Mouse (Mus musculus): ENCODE results near the gene Acat2. TPM values are rescaled to one million over a fixed set of nuclear protein-coding genes. Genes with fewer than 3 reads are reported as not detected.
"Not testable (repeated sequence)": the region's sequence is repeated elsewhere in the genome, so short reads cannot be mapped to it uniquely, and the experiment has no call there.

Acat2 gene
- polyA plus RNA-seq, 1 experiment, result 29.7 TPM

GRCm38 (mm10) chr17:12963476-12963875, 2.9 kb upstream of the Acat2 start:
- no peak for TF ChIP-seq FLI1 (IDR thresholded peaks at IDR 0.05; ENCODE audit: low read length)
- TF ChIP-seq GATA1 (IDR thresholded peaks at IDR 0.05; ENCODE audit: borderline replicate concordance, low read length), result no peak
- Histone ChIP-seq H3K27me3 (replicated peaks) (no peaks in the 10 kb centered on the region), H3K36me3 (replicated peaks; ENCODE audit: low read length) (peaks cover 38% of the 10 kb centered on the region)

GRCm38 (mm10) chr17:12959377-12959776, 1.2 kb downstream of the Acat2 start:
- not testable (repeated sequence) for H3K9me3 ChIP-seq; H3K27me3 ChIP-seq (replicated peaks); H3K4me3 ChIP-seq (replicated peaks)
- H3K4me1 ChIP-seq, result peaks cover 52% of the 10 kb centered on the region
- peaks cover 26% of the 10 kb centered on the region for H3K36me3 ChIP-seq (replicated peaks; ENCODE audit: low read length)

More at GRCm38 (mm10) chr17:12963476-12963875, 2.9 kb upstream of the Acat2 start:
- Histone ChIP-seq H3K9me3 (no peaks in the 10 kb centered on the region), H3K4me3 (replicated peaks) (no peak overlapping the region), H3K4me1 (peaks cover 33% of the 10 kb centered on the region)

- peaks cover 45% of the 10 kb centered on the region for H3K36me3 ChIP-seq (replicated peaks; ENCODE audit: low read length)
- no peak overlapping the region for H3K4me3 ChIP-seq (replicated peaks)
- TF ChIP-seq GATA1 (IDR thresholded peaks at IDR 0.05; ENCODE audit: borderline replicate concordance, low read length) (no peak), FLI1 (IDR thresholded peaks at IDR 0.05; ENCODE audit: low read length) (no peak)
- H3K27me3 ChIP-seq (replicated peaks), result no peaks in the 10 kb centered on the region
- H3K4me1 ChIP-seq, result peaks cover 33% of the 10 kb centered on the region
- no peaks in the 10 kb centered on the region for H3K9me3 ChIP-seq
Measured at GRCm38 (mm10) chr17:12956664-12957063, 3.9 kb downstream of the Acat2 start.

GRCm38 (mm10) chr17:12949669-12950068, 10.9 kb downstream of the Acat2 start:
- Histone ChIP-seq H3K36me3 (replicated peaks; ENCODE audit: low read length) (peaks cover 75% of the 10 kb centered on the region), H3K27me3 (replicated peaks) (no peaks in the 10 kb centered on the region), H3K4me1 (0 out of 2 replicates have a peak, but pooled peaks cover 3% of the 10 kb centered on the region), H3K9me3 (no peaks in the 10 kb centered on the region), H3K4me3 (replicated peaks) (no peak overlapping the region)
- TF ChIP-seq FLI1 (IDR thresholded peaks at IDR 0.05; ENCODE audit: low read length) (no peak), GATA1 (IDR thresholded peaks at IDR 0.05; ENCODE audit: borderline replicate concordance, low read length) (no peak)

GRCm38 (mm10) chr17:12942459-12943162, 17.9 kb downstream of the Acat2 start:
- Histone ChIP-seq H3K9me3 (no peaks in the 10 kb centered on the region), H3K4me3 (replicated peaks) (no peak overlapping the region), H3K36me3 (replicated peaks; ENCODE audit: low read length) (peaks cover 49% of the 10 kb centered on the region), H3K4me1 (peaks cover 29% of the 10 kb centered on the region), H3K27me3 (replicated peaks) (no peaks in the 10 kb centered on the region)
- TF ChIP-seq GATA1 (IDR thresholded peaks at IDR 0.05; ENCODE audit: borderline replicate concordance, low read length), result no peak

- H3K9me3 ChIP-seq, result no peaks in the 10 kb centered on the region
- peaks cover 43% of the 10 kb centered on the region for H3K36me3 ChIP-seq (replicated peaks; ENCODE audit: low read length)
- no peak overlapping the region for H3K4me3 ChIP-seq (replicated peaks)
- no peak for TF ChIP-seq FLI1 (IDR thresholded peaks at IDR 0.05; ENCODE audit: low read length)
- TF ChIP-seq GATA1 (IDR thresholded peaks at IDR 0.05; ENCODE audit: borderline replicate concordance, low read length), result no peak
- H3K4me1 ChIP-seq, result peaks cover 32% of the 10 kb centered on the region
- no peaks in the 10 kb centered on the region for H3K27me3 ChIP-seq (replicated peaks)
Measured at GRCm38 (mm10) chr17:12941543-12942260, 18.8 kb downstream of the Acat2 start.

- Histone ChIP-seq H3K9me3 (no peaks in the 10 kb centered on the region), H3K36me3 (replicated peaks; ENCODE audit: low read length) (peaks cover 31% of the 10 kb centered on the region), H3K27me3 (replicated peaks) (no peaks in the 10 kb centered on the region), H3K4me1 (peaks cover 44% of the 10 kb centered on the region), H3K4me3 (replicated peaks) (peak within 1 kb of the TSS; percentile 90)
- TF ChIP-seq GATA1 (IDR thresholded peaks at IDR 0.05; ENCODE audit: borderline replicate concordance, low read length) (no peak), FLI1 (IDR thresholded peaks at IDR 0.05; ENCODE audit: low read length) (no peak)
Measured at GRCm38 (mm10) chr17:12940151-12940805, 20.3 kb downstream of the Acat2 start, which contains the start of gene Acat3. TSS of gene Acat3 (minus strand) at chr17:12940600.

- Histone ChIP-seq H3K4me3 (replicated peaks) (peak overlapping the region; percentile 90), H3K4me1 (peaks cover 47% of the 10 kb centered on the region), H3K36me3 (replicated peaks; ENCODE audit: low read length) (peaks cover 23% of the 10 kb centered on the region)
- not testable (repeated sequence) for H3K27me3 ChIP-seq (replicated peaks); H3K9me3 ChIP-seq
Measured at GRCm38 (mm10) chr17:12939377-12940148, 21.0 kb downstream of the Acat2 start.

GRCm38 (mm10) chr17:12938077-12938476, 22.5 kb downstream of the Acat2 start:
- TF ChIP-seq FLI1 (IDR thresholded peaks at IDR 0.05; ENCODE audit: low read length) (no peak), GATA1 (IDR thresholded peaks at IDR 0.05; ENCODE audit: borderline replicate concordance, low read length) (no peak)
- H3K9me3 ChIP-seq, result no peaks in the 10 kb centered on the region
- peaks cover 11% of the 10 kb centered on the region for H3K36me3 ChIP-seq (replicated peaks; ENCODE audit: low read length)
- no peak overlapping the region for H3K4me3 ChIP-seq (replicated peaks)
- H3K4me1 ChIP-seq, result peaks cover 47% of the 10 kb centered on the region
- H3K27me3 ChIP-seq (replicated peaks), result no peaks in the 10 kb centered on the region
